Mouse (Mus musculus): ENCODE measurements around the gene Clcn1.

The Clcn1 gene

DNA sequence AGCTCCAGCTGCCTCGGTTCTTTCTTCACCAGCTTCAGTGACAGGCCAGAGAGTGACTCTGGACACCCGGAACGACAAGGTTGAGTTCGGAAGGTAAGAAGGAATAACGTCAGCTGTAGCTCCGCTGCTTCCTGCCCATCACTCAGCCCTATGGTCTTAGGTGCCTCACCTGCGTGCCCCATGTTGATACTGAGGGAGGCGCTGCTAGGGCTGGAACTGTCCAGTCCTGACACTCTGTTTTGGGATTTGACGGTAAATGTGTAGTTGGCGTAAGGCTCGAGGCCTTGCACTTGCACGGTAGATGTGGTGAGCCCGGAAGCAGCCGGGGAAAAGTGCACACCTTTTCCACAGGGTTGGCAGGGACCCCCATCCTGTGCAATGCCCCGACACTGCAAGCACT lies 78.1 kb downstream of the Clcn1 start:
- in situ Hi-C loops (cut with MboI), result no loop called here

DNA sequence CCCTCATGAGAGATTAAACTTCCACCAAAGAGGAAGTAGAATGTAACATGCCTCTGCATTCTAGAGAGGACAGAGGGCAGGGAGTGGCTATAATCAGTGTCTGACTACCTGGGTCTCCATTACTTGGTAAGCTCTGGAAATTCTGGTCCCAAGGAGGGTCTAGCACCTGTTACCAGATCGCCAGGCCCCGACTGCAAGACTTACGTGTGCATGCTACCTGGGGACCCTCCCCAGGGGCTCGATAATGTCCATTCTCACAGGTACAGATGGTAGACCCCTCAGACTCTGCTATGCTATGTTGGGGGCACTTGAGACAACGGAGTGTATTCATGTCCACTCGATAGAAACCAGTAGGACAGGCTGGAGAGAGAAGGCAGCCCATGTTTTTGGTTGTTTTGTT lies 78.7 kb downstream of the Clcn1 start:
- in situ Hi-C loops (cut with MboI), result no loop called here
